Mouse (Mus musculus): ENCODE measurements around the gene Arid5b.

GRCm38 (mm10) chr10:68106351-68106950 is 172.1 kb downstream of the Arid5b start:
- TF ChIP-seq CTCF (IDR thresholded peaks at IDR 0.05; ENCODE audit: low read depth) (no peak), EP300 (IDR thresholded peaks at IDR 0.05; ENCODE audit: low read depth) (no peak)

Measured in liver, embryonic 14.5 days (tissue).